Mouse (Mus musculus) myocyte (in vitro differentiated cells): Measurements from ENCODE around the gene Fmo6.

Experiments
- CEBPB ChIP-seq: IDR thresholded peaks from 2 replicates; pipeline ENCODE4 v1.6.1; 2011; ENCODE audit warnings: mild to moderate bottlenecking, moderate library complexity; ENCODE audit not compliant: poor library complexity, insufficient read depth, severe bottlenecking
- E2F4 ChIP-seq: IDR thresholded peaks from one replicate; pipeline ENCODE4 v1.6.1; 2011; ENCODE audit warnings: mild to moderate bottlenecking, control low read depth, moderate library complexity; ENCODE audit not compliant: insufficient read depth
- MAX ChIP-seq: IDR thresholded peaks from one replicate; pipeline ENCODE4 v1.6.1; 2011; ENCODE audit warnings: low read depth, mild to moderate bottlenecking, control low read depth
- MYOD1 ChIP-seq, 3 experiments: IDR thresholded peaks; one replicate each; pipeline ENCODE4 v1.6.1; 2011; ENCODE audit warnings: control low read depth in 2 of 3, low read depth in 2 of 3, mild to moderate bottlenecking in 2 of 3, moderate library complexity in 1 of 3; ENCODE audit not compliant: insufficient read length in 2 of 3, control insufficient read depth in 1 of 3
- MYOG ChIP-seq, 3 experiments: IDR thresholded peaks; one replicate each; pipeline ENCODE4 v1.6.1; 2011; ENCODE audit warnings: control low read depth in 2 of 3, low read depth in 2 of 3, mild to moderate bottlenecking in 2 of 3; ENCODE audit not compliant: insufficient read length in 2 of 3, control insufficient read depth in 1 of 3, insufficient read depth in 1 of 3
- POLR2A ChIP-seq: IDR thresholded peaks from one replicate; pipeline ENCODE4 v1.6.1; 2011; ENCODE audit warnings: low read depth, mild to moderate bottlenecking, control low read depth, moderate library complexity; ENCODE audit not compliant: insufficient read length
- POLR2AphosphoS2 ChIP-seq: IDR thresholded peaks from one replicate; pipeline ENCODE4 v1.6.1; 2011; ENCODE audit warnings: low read depth, control low read depth; ENCODE audit not compliant: insufficient read length
- REST ChIP-seq: IDR thresholded peaks from one replicate; pipeline ENCODE4 v1.6.1; 2011; ENCODE audit warnings: mild to moderate bottlenecking, control low read depth, moderate library complexity; ENCODE audit not compliant: insufficient read depth, insufficient read length
- SRF ChIP-seq: IDR thresholded peaks from one replicate; pipeline ENCODE4 v1.6.1; 2011; ENCODE audit warnings: low read depth; ENCODE audit not compliant: control insufficient read depth, insufficient read length
- TCF12 ChIP-seq: IDR thresholded peaks from one replicate; pipeline ENCODE4 v1.6.1; 2011; ENCODE audit warnings: mild to moderate bottlenecking, control low read depth; ENCODE audit not compliant: poor library complexity, insufficient read depth, severe bottlenecking
- TCF3 ChIP-seq: IDR thresholded peaks from one replicate; pipeline ENCODE4 v1.6.1; 2011; ENCODE audit warnings: low read depth, control low read depth; ENCODE audit not compliant: insufficient read length
- USF1 ChIP-seq: IDR thresholded peaks from one replicate; pipeline ENCODE4 v1.6.1; 2011; ENCODE audit warnings: low read depth, mild to moderate bottlenecking, control low read depth, moderate library complexity

DNA sequence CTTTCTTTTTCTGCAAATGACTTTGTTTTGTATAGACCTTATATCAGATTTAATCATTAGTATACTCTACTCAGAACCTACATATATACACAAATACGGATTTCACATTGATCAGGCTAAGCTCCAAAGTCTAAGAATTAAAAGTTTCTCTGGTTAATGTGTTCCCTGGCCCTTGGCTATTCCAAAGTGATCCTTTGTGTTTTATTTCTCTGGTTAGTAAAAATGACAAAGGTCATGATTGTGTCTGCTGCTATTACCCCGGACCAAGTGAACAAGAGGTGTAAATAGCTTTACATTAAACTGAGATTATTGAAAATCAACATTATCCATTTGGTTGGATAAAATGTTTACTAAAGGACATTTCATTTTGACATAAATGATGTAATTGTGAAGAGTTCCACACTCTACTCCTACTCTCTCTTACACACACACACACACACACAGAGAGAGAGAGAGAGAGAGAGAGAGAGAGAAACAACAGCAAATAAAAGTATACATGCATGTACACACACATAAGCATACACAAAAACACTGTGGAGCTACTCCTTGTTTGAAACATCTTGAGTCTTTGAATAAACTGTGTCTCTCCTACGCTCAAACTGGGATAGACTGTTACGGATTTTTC lies 22.3 kb downstream of the Fmo6 start:
- TF ChIP-seq POLR2A, result no peak
- no peak for TF ChIP-seq MYOD1 (IDR thresholded peaks at IDR 0.05; ENCODE audit: control insufficient read depth in 1 of 3, insufficient read length in 2 of 3, low read depth in 2 of 3)
- TF ChIP-seq TCF12, result no peak
- no peak for TF ChIP-seq USF1
- TF ChIP-seq MYOG (IDR thresholded peaks at IDR 0.05; ENCODE audit: control insufficient read depth in 1 of 3, insufficient read depth in 1 of 3, insufficient read length in 2 of 3, low read depth in 2 of 3), result no peak
- no peak for TF ChIP-seq MAX
- no peak for TF ChIP-seq E2F4
- TF ChIP-seq POLR2AphosphoS2, result no peak
- no peak for TF ChIP-seq REST
- no peak for TF ChIP-seq CEBPB
- TF ChIP-seq SRF, result no peak
- no peak for TF ChIP-seq TCF3
